Mouse (Mus musculus): ENCODE results near the gene Rbp1.

Rbp1 gene

GRCm38 (mm10) chr9:98425351-98425880, 2.7 kb downstream of the Rbp1 start:
- no peak for DNase-seq

GRCm38 (mm10) chr9:98427906-98428517, 5.3 kb downstream of the Rbp1 start:
- DNase-seq = no peak

GRCm38 (mm10) chr9:98428783-98429182, 6.0 kb downstream of the Rbp1 start:
- no peak for DNase-seq

- DNase-seq = no peak
Measured at GRCm38 (mm10) chr9:98429806-98430205, 7.0 kb downstream of the Rbp1 start.

GRCm38 (mm10) chr9:98430528-98430927, 7.8 kb downstream of the Rbp1 start:
- DNase-seq = no peak

- no peak for DNase-seq
Measured at GRCm38 (mm10) chr9:98433021-98433420, 10.3 kb downstream of the Rbp1 start.

GRCm38 (mm10) chr9:98433956-98434588, 11.3 kb downstream of the Rbp1 start:
- DNase-seq = no peak

GRCm38 (mm10) chr9:98437819-98438218, 15.1 kb downstream of the Rbp1 start:
- DNase-seq = no peak

- no peak for DNase-seq
Measured at GRCm38 (mm10) chr9:98439091-98439490, 16.3 kb downstream of the Rbp1 start.

GRCm38 (mm10) chr9:98442638-98443037, 19.9 kb downstream of the Rbp1 start:
- no peak for DNase-seq

GRCm38 (mm10) chr9:98445359-98446149, 22.8 kb downstream of the Rbp1 start:
- DNase-seq = no peak

- no peak for DNase-seq
Measured at GRCm38 (mm10) chr9:98450976-98451375, 28.2 kb downstream of the Rbp1 start.

- DNase-seq = no peak
Measured at GRCm38 (mm10) chr9:98466709-98467108, 43.9 kb downstream of the Rbp1 start.

- DNase-seq = no peak
Measured at GRCm38 (mm10) chr9:98480172-98480749, 57.5 kb downstream of the Rbp1 start.

GRCm38 (mm10) chr9:98482256-98482655, 59.5 kb downstream of the Rbp1 start:
- DNase-seq = no peak

GRCm38 (mm10) chr9:98485020-98485419, 62.3 kb downstream of the Rbp1 start:
- DNase-seq = no peak

GRCm38 (mm10) chr9:98485815-98486214, 63.1 kb downstream of the Rbp1 start, which contains the start of gene Rbp2:
TSS of gene Rbp2 (plus strand) at chr9:98486115.
- no peak for DNase-seq

GRCm38 (mm10) chr9:98487273-98487672, 64.5 kb downstream of the Rbp1 start:
- DNase-seq = no peak

- DNase-seq = no peak
Measured at GRCm38 (mm10) chr9:98489532-98489931, 66.8 kb downstream of the Rbp1 start.

- no peak for DNase-seq
Measured at GRCm38 (mm10) chr9:98490128-98490527, 67.4 kb downstream of the Rbp1 start.

- no peak for DNase-seq
Measured at GRCm38 (mm10) chr9:98491071-98491470, 68.3 kb downstream of the Rbp1 start.

- no peak for DNase-seq
Measured at GRCm38 (mm10) chr9:98492212-98492611, 69.5 kb downstream of the Rbp1 start.

- no peak for DNase-seq
Measured at GRCm38 (mm10) chr9:98492821-98493220, 70.1 kb downstream of the Rbp1 start.

All from right cerebral cortex, postnatal 25 days (tissue).